Mouse (Mus musculus) layer of hippocampus, postnatal 36 days (tissue): ENCODE measurements around the gene Apobec1. TPM values are rescaled to one million over a fixed set of nuclear protein-coding genes. Genes with fewer than 3 reads are reported as not detected.
"Not testable (repeated sequence)": the region's sequence is repeated elsewhere in the genome, so short reads cannot be mapped to it uniquely, and the experiment has no call there.

Source experiments
- DNase-seq, 2 experiments: peaks; one replicate each; pipeline ENCODE4 v3.0.0; 2022
- total RNA-seq, 2 experiments: library from RNA; stranded (reverse); gene quantifications; 2 replicates each; pipeline ENCODE4 v1.2.3; 2021

Apobec1 gene
- 1 to 10 TPM; 1.5 to 2.0 TPM for total RNA-seq

- peak; percentile 12 for DNase-seq
These were observed at the start of gene Apobec1 for GRCm38 (mm10) chr6:122602242-122602991. Gene Apobec1 (minus strand): TSS chr6:122602444.

GRCm38 (mm10) chr6:122650398-122650980 lies 48.2 kb upstream of the Apobec1 start:
- no peak for DNase-seq

GRCm38 (mm10) chr6:122649903-122650302 lies 47.7 kb upstream of the Apobec1 start:
- no peak for DNase-seq

- not testable (repeated sequence) for DNase-seq
These were observed 42.0 kb upstream of the Apobec1 start for GRCm38 (mm10) chr6:122644196-122644595.

- not testable (repeated sequence) for DNase-seq
These were observed 35.3 kb upstream of the Apobec1 start for GRCm38 (mm10) chr6:122637566-122637965.

- DNase-seq: no peak
These were observed 34.4 kb upstream of the Apobec1 start for GRCm38 (mm10) chr6:122636666-122637065.

- no peak for DNase-seq
These were observed 33.1 kb upstream of the Apobec1 start for GRCm38 (mm10) chr6:122635315-122635714.

- DNase-seq: no peak
These were observed 31.2 kb upstream of the Apobec1 start for GRCm38 (mm10) chr6:122633411-122633810.

GRCm38 (mm10) chr6:122627469-122628108 lies 25.3 kb upstream of the Apobec1 start:
- DNase-seq: no peak

GRCm38 (mm10) chr6:122626110-122626509 lies 23.9 kb upstream of the Apobec1 start, which contains the start of gene Dppa3:
Gene Dppa3 (plus strand): TSS chr6:122626410.
- no peak for DNase-seq

- no peak for DNase-seq
These were observed 22.9 kb upstream of the Apobec1 start for GRCm38 (mm10) chr6:122625156-122625555.

GRCm38 (mm10) chr6:122624480-122624879 lies 22.2 kb upstream of the Apobec1 start:
- no peak for DNase-seq

- DNase-seq: no peak
These were observed 18.8 kb upstream of the Apobec1 start for GRCm38 (mm10) chr6:122621066-122621465.

- no peak for DNase-seq
These were observed 13.8 kb upstream of the Apobec1 start for GRCm38 (mm10) chr6:122616022-122616421.

GRCm38 (mm10) chr6:122614047-122614446 lies 11.8 kb upstream of the Apobec1 start:
- DNase-seq: no peak

- no peak for DNase-seq
These were observed 10.2 kb upstream of the Apobec1 start for GRCm38 (mm10) chr6:122612426-122612825.

- no peak for DNase-seq
These were observed 7.5 kb upstream of the Apobec1 start, which contains the start of gene Gdf3 for GRCm38 (mm10) chr6:122609771-122610170. Gene Gdf3 (minus strand): TSS chr6:122610087.

- no peak for DNase-seq
These were observed 7.1 kb upstream of the Apobec1 start for GRCm38 (mm10) chr6:122609377-122609728.

GRCm38 (mm10) chr6:122608434-122609376 lies 6.5 kb upstream of the Apobec1 start:
- DNase-seq: no peak

- DNase-seq: no peak
These were observed 5.5 kb upstream of the Apobec1 start for GRCm38 (mm10) chr6:122607700-122608099.

- no peak for DNase-seq
These were observed 4.4 kb upstream of the Apobec1 start for GRCm38 (mm10) chr6:122606661-122607060.

- no peak for DNase-seq
These were observed 3.2 kb upstream of the Apobec1 start for GRCm38 (mm10) chr6:122605483-122605882.
